Mouse (Mus musculus) heart, embryonic 16.5 days (tissue): ENCODE data around the gene Sept6. TPM values are rescaled to one million over a fixed set of nuclear protein-coding genes. Genes with fewer than 3 reads are reported as not detected.

Source experiments
- ATAC-seq: fragments of 200-750 bp; cut with Nextera tagmentation; replicated peaks from 2 replicates; pipeline ENCODE4 v1.8.0; 2017; ENCODE audit warnings: moderate number of reproducible peaks; ENCODE audit not compliant: insufficient read depth, low FRiP score; ENCODE audit errors: extremely low read depth
- H3K27ac ChIP-seq: fragments of 300-500 bp; sonication (generic); 2 replicates; pipeline ENCODE4 v1.5.1; 2014; ENCODE audit warnings: mild to moderate bottlenecking, low read length, control low read depth, moderate library complexity
- H3K27me3 ChIP-seq: fragments of 300-500 bp; sonication (generic); 2 replicates; pipeline ENCODE4 v1.6.1; 2014; ENCODE audit warnings: low read length, mixed read lengths; ENCODE audit not compliant: control insufficient read depth, insufficient read depth
- H3K36me3 ChIP-seq: fragments of 300-500 bp; sonication (generic); 2 replicates; pipeline ENCODE4 v1.6.1; 2014; ENCODE audit not compliant: control insufficient read depth, insufficient read depth
- H3K4me1 ChIP-seq: fragments of 300-500 bp; sonication (generic); 2 replicates; pipeline ENCODE4 v1.6.1; 2014; ENCODE audit warnings: low read length, mixed read lengths; ENCODE audit not compliant: control insufficient read depth, insufficient read depth
- H3K4me2 ChIP-seq: fragments of 300-500 bp; sonication (generic); 2 replicates; pipeline ENCODE4 v1.6.1; 2014; ENCODE audit warnings: low read depth, mild to moderate bottlenecking, control low read depth, low read length
- H3K4me3 ChIP-seq: fragments of 300-500 bp; sonication (generic); 2 replicates; pipeline ENCODE4 v1.5.1; 2014; ENCODE audit warnings: mild to moderate bottlenecking, control low read depth, low read length
- H3K9ac ChIP-seq: fragments of 300-500 bp; sonication (generic); 2 replicates; pipeline ENCODE4 v1.6.1; 2014; ENCODE audit warnings: low read length, control low read depth
- H3K9me3 ChIP-seq: fragments of 300-500 bp; sonication (generic); replicated peaks from 2 replicates; pipeline ENCODE4 v1.6.1; 2016; ENCODE audit warnings: low read length; ENCODE audit not compliant: control insufficient read depth
- WGBS: fragments of 180-500 bp; shearing (Covaris S2); extraction: QIAGEN DNeasy Blood & Tissue Kit; methylation state at CpG from one replicate; pipeline ENCODE4 v1.1.7; 2014; 5-methylcytosine and 5-hydroxymethylcytosine counted together
- polyA plus RNA-seq: library from polyadenylated mRNA; unstranded; fragments of >200 nt; fragmentation: Nextera tagmentation; extraction: Ambion mirVana; gene quantifications from 2 replicates; pipeline ENCODE4 v1.2.1, GENCODE M21; 2015

Gene Sept6
- polyA plus RNA-seq, 1 experiment from 2014 or later: 50.3 TPM

DNA sequence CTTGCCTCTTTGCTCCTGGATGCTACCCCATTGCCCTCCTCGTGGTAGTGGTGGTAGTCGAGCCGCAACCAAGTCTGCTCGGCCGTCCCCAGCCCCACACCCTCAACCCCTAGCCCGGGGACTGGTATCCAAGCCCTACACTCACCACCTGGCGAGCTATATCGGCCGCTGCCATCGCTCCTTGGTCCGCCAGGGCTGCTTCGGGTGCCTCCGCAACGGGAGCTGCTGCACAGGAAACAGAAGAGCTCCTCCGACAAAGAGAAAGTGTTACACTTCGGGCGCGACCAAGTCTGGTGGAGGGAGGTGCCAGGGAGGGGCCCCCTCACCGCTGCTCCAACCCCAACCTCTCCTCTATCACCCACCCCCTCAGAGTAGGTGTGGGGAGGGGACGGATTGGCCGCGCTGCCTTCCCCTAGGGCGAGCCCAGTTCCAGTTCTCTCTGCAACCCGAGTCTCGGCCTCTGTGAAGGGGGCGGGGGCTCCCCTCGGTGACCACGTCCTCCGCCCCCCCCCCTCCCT, 2.3 kb downstream of the Sept6 start:
- H3K27ac ChIP-seq: peak overlapping the region; percentile 88
- H3K4me3 ChIP-seq: peak overlapping the region; percentile 77
- H3K9ac ChIP-seq: peak overlapping the region; percentile 85
- no peaks in the 10 kb centered on the region for H3K9me3 ChIP-seq
- 3% methylated on average over 25 of the region's 29 CpGs for WGBS
- no peaks in the 10 kb centered on the region for H3K27me3 ChIP-seq
- H3K4me2 ChIP-seq: peak overlapping the region; percentile 64
- ATAC-seq: peak; percentile 94
- peaks cover 13% of the 10 kb centered on the region for H3K4me1 ChIP-seq
- H3K36me3 ChIP-seq: no peaks in the 10 kb centered on the region

DNA sequence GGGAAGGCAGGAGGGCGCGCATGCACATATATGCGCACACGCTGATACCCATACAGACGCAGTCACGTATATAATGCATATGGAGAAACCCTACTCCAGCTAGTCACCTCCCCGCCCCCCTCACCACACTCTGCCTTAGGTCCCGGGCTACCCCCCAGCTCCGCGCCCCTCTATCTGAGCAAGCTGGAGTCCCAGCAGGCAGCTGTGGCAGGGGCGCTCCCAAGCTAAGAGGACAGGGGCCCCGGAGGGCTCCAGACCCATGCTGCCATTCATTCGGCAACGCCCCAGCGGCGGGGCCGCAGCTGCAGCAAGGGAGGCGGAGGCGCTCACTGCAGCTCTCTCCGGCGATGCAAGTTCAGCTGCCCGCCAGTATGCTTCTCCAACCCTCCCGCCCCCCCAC, 2.8 kb downstream of the Sept6 start:
- H3K4me3 ChIP-seq: peak overlapping the region; percentile 77
- H3K4me1 ChIP-seq: peaks cover 17% of the 10 kb centered on the region
- H3K4me2 ChIP-seq: peak overlapping the region; percentile 64
- peak overlapping the region; percentile 85 for H3K9ac ChIP-seq
- H3K27ac ChIP-seq: peak overlapping the region; percentile 88
- 11% methylated on average over 22 of the region's 23 CpGs for WGBS
- H3K27me3 ChIP-seq: no peaks in the 10 kb centered on the region
- no peaks in the 10 kb centered on the region for H3K9me3 ChIP-seq
- ATAC-seq: peak; percentile 32
- H3K36me3 ChIP-seq: no peaks in the 10 kb centered on the region

DNA sequence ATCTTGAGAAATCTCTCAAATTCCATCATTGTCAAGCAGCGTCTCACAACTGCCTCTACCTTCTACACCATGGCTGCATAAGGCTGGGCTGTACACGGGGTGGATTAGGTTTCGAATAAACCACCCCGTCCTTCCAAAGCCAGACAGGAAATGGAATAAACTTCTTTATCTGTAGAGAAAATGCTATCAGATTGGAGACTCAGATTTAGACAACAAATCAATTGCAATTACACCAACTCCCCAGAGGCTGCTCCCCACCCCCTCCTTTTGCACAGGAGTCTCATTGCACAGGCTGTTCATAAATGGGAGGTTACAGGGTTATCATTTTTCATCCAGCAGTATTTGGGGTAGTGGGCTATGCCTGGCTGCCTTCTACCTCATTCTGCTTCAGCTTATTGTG, 3.7 kb downstream of the Sept6 start:
- Histone ChIP-seq H3K36me3 (no peaks in the 10 kb centered on the region), H3K4me3 (peak overlapping the region; percentile 77), H3K27ac (no peak overlapping the region), H3K27me3 (no peaks in the 10 kb centered on the region), H3K4me1 (peaks cover 23% of the 10 kb centered on the region), H3K9ac (peak overlapping the region; percentile 85), H3K9me3 (no peaks in the 10 kb centered on the region), H3K4me2 (peak overlapping the region; percentile 64)
- 52% methylated on average over 4 of the region's 4 CpGs for WGBS
- ATAC-seq: no peak

DNA sequence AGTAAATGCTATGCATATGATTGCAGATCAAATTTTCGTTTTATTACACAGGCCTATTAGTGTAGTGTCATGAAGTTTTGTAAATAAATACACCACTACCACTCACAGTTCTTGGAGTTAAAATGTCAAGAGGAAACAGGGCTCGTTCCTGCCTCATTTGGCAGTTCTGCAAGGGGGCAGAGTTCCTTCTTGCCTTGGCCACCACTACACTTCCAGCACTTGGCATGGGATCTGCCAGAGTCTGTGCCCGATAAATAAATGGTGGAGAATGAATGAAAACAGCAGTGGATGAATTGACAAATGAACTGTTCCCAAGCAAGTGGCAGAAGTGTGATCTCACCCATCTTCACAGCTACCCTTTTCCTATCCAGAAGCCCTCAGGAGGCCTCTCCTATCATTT, 6.6 kb downstream of the Sept6 start:
- Histone ChIP-seq H3K4me3 (no peak overlapping the region), H3K9ac (no peak overlapping the region), H3K36me3 (no peaks in the 10 kb centered on the region), H3K4me2 (no peak overlapping the region; the same call in 1 of the 2 replicates), H3K4me1 (peaks cover 25% of the 10 kb centered on the region), H3K27ac (no peak overlapping the region), H3K9me3 (no peaks in the 10 kb centered on the region), H3K27me3 (no peaks in the 10 kb centered on the region)
- ATAC-seq: no peak
- 52% methylated on average over 3 of the region's 3 CpGs for WGBS

DNA sequence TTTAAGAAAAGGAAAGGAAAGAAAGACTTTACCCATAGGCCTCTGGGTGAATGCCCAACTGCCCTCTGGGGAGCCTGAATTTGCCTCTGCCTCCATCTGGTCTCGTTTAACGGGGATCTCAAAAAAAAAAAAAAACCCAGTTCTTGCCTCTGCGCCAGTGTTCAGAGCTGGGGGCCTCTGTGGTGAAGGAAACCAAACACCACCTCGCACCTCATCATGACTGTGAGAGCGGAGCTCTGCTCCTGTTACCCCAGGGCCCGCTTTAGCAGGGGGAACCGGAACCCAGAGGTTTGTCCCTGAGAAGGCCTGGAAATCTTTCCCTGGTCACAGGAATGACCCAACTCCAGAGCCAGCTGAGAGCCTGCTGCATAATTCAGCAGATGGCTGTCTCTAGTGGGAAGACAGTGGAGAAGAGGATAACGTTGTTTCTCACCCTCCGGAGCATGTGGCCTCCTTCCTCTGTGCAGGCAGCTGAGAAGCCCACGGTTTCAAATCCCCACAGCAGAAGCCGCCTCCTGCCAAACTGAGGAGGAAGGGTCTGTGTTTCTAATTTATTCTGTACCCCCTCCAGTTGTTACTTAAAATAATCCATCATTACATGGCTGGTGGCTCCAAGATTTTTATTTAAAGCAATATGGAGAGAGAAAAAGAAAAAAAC, 7.8 kb downstream of the Sept6 start:
- Histone ChIP-seq H3K36me3 (no peaks in the 10 kb centered on the region), H3K27ac (peak overlapping the region; percentile 85), H3K9me3 (no peaks in the 10 kb centered on the region), H3K4me3 (no peak overlapping the region), H3K9ac (0 out of 2 replicates have a peak overlapping the region, but pooled peaks have one; percentile 3), H3K27me3 (no peaks in the 10 kb centered on the region), H3K4me2 (peak overlapping the region; percentile 46; the same call in 1 of the 2 replicates), H3K4me1 (peaks cover 25% of the 10 kb centered on the region)
- ATAC-seq: no peak
- WGBS: 37% methylated on average over 11 of the region's 11 CpGs

DNA sequence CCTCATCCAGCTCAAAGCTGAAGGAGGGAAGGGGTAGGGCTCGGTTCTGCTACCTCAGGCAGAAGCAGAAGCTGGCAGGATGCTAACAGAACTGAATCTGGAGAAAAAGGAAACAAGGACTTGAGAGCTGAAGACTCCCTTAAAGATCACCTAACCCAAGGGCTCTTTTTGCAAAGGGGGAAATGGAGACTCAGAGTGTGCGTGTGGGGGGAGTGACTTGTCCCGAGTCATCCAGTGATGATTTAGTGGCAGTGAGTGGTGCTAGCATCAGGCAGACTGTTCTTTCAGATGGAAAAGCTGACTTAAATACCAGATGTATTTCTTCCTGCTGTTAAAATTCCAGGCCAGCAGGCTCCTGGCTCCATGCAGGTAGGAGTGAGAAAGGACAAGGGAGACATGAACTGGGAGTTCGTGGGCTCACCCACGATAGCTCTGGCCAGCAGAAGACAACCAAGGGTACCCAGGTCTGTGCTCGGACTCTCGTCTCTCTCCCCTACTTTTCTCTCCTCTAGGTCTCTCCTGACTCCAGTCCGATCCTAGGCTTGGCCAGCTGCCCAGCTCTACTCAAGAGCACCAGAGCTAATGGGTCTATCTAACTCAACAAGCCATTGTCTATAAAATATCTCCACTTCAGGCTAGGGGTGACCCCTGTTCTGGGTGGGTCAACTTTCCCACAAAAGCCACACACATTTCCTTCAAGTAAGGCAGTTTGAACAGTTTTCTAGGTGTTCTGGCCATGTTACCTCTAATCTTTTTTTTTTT, 8.5 kb downstream of the Sept6 start:
- Histone ChIP-seq H3K36me3 (no peaks in the 10 kb centered on the region), H3K9ac (peak overlapping the region; percentile 34; the same call in 1 of the 2 replicates), H3K4me2 (peak overlapping the region; percentile 46), H3K27ac (peak overlapping the region; percentile 85), H3K27me3 (no peaks in the 10 kb centered on the region), H3K4me3 (peak overlapping the region; percentile 8; the same call in 1 of the 2 replicates), H3K9me3 (no peaks in the 10 kb centered on the region), H3K4me1 (peaks cover 25% of the 10 kb centered on the region)
- 24% methylated on average over 8 of the region's 8 CpGs for WGBS
- ATAC-seq: peak; percentile 71

DNA sequence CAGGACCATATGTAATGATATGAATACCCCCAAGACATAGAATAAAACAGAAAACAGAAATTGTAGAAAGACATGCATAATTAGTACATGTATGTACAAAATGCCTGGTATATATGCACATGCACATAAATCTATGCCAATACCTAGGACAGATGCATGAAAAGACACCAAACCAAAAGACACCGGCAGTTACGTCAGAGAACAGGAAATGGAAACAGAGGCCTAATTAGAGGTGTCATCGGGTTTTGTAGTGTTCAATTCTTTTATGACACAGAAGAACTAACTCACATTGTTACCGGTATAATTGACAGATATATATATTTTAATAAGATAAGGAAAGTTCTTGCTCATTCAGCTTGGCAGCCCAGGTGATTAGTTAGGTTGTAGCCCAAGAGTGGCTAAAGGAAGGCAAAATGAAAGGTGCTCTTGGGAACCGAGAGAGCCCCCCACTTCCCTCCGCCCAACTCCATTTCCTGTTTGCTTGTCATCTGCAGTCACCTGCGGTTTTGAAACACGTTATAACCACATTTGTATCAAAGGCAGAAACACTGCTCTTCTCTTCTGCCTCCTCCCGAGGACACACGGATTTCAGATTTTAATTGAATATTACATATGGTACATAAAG, 10.9 kb downstream of the Sept6 start:
- Histone ChIP-seq H3K4me2 (no peak overlapping the region), H3K9ac (no peak overlapping the region), H3K9me3 (no peaks in the 10 kb centered on the region), H3K4me3 (no peak overlapping the region), H3K27ac (peak overlapping the region; percentile 61), H3K4me1 (peaks cover 29% of the 10 kb centered on the region), H3K27me3 (no peaks in the 10 kb centered on the region), H3K36me3 (no peaks in the 10 kb centered on the region)
- ATAC-seq: no peak
- 72% methylated on average over 10 of the region's 10 CpGs for WGBS

DNA sequence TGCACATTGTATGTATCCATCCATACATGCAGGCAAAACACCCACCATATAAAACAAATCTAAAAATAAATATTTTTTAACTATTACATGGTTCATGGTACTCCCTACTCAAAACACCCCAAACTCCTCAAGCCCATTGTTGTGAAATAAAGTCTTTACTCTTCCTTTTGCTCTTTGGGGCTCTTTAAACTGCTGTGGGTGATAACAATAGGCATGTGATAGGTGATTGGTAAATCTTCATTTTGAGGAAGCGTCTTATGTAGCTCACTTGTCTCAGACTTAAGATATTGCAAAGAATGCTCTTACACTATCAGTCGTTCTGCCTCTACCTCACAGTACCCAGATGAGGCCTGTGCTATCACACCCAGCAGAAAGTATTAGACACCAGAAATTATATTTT, 13.7 kb downstream of the Sept6 start:
- no peak for ATAC-seq
- Histone ChIP-seq H3K27me3 (no peaks in the 10 kb centered on the region), H3K9ac (no peak overlapping the region), H3K36me3 (no peaks in the 10 kb centered on the region), H3K4me1 (peaks cover 18% of the 10 kb centered on the region), H3K4me2 (no peak overlapping the region), H3K9me3 (no peaks in the 10 kb centered on the region), H3K27ac (no peak overlapping the region), H3K4me3 (no peak overlapping the region)
- WGBS: 70% methylated on average over 2 of the region's 2 CpGs
